Mouse (Mus musculus): ENCODE data around the gene Ppp1r12a.

Gene Ppp1r12a

DNA sequence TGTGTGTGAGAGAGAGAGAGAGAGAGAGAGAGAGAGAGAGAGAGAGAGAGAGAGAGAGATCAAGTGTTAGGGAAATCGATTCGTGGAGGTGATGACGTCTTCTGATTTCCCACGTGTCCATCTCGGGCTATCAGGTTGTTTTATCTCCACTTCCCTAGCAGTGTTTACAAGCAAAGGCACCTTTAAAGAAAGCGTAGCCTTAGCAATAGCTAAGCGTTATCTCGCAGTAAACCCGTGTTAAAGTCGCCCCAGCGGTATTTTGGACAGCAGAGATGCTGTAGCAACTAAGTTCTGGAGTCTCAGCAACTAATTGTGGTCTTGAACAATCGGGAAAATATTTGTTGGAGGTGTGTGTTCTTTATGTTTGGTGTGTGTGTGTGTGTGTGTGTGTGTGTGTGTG is 171.6 kb downstream of the Ppp1r12a start:
- DNase-seq (ENCODE audit: low spot score), result no peak
